8 mouse cellular contexts compared by ENCODE assay signal in the genomic region with DNA sequence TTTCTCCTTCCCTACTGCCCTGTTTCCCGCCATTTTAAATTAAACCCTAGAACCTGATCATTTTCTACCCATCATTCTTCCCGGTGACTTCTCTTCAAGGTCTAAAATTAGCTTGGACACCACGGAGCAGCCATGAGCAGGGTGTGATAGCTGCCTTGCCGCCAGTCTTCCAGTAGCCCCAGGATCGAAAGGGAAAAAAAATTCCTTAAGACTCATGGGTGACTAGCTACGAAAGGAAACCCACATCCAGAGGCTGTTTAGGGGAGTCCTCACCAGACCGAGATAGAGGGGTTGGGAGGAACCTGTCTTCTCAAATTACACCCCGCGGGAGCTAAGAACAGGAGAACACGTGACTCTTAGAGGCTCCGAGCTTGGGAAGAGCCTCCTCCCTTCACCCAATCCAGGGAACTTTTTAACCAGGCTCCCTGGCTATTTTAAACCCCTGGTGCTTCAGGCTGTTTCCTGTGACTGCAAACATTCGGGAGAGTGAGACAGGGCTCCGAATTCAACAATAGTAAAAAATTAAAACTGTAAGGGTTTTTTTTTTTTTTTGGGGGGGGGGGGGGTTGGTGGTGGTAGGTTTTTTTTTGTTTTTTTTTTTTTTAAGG. TPM values are rescaled to one million over a fixed set of nuclear protein-coding genes. Genes with fewer than 3 reads are reported as not detected.
DNase-seq lines count a peak whose midpoint lies in the region; ATAC-seq lines count a peak whose summit lies in the region.

No protein-coding gene starts in this region.

- no peak overlapping the region for H3K27ac ChIP-seq in forebrain, embryonic 13.5 days
- no peak overlapping the region for H3K27ac ChIP-seq in hindbrain, embryonic 13.5 days
- H3K27ac ChIP-seq in midbrain, embryonic 15.5 days: no peak overlapping the region

- WGBS in forebrain, embryonic 13.5 days: 1% methylated on average over 13 of the region's 13 CpGs
- WGBS in hindbrain, embryonic 13.5 days: 2% methylated on average over 13 of the region's 13 CpGs
- WGBS in midbrain, embryonic 15.5 days: 2% methylated on average over 13 of the region's 13 CpGs

- H3K4me2 ChIP-seq in forebrain, embryonic 13.5 days: peak overlapping the region; percentile 60
- peak overlapping the region; percentile 51 for H3K4me2 ChIP-seq in hindbrain, embryonic 13.5 days
- peak overlapping the region; percentile 62 for H3K4me2 ChIP-seq in midbrain, embryonic 15.5 days

- peaks cover 7% of the 10 kb centered on the region; the same call in 1 of the 2 replicates for H3K4me1 ChIP-seq in forebrain, embryonic 13.5 days
- 0 out of 2 replicates have a peak, but pooled peaks cover 6% of the 10 kb centered on the region for H3K4me1 ChIP-seq in hindbrain, embryonic 13.5 days (replicated peaks)
- peaks cover 5% of the 10 kb centered on the region; the same call in 1 of the 2 replicates for H3K4me1 ChIP-seq in midbrain, embryonic 15.5 days

- ATAC-seq in forebrain, embryonic 13.5 days: peak; percentile 69; the same call in 1 of the 2 replicates
- no peak for ATAC-seq in hindbrain, embryonic 13.5 days (ENCODE audit: low FRiP score)
- no peak for ATAC-seq in midbrain, embryonic 15.5 days (replicated peaks)

- H3K27me3 ChIP-seq in forebrain, embryonic 13.5 days: no peaks in the 10 kb centered on the region
- H3K27me3 ChIP-seq in hindbrain, embryonic 13.5 days: 0 out of 2 replicates have a peak, but pooled peaks cover 6% of the 10 kb centered on the region
- no peaks in the 10 kb centered on the region for H3K27me3 ChIP-seq in midbrain, embryonic 15.5 days (replicated peaks)

- peak overlapping the region; percentile 37; the same call in 1 of the 2 replicates for H3K9ac ChIP-seq in forebrain, embryonic 13.5 days
- H3K9ac ChIP-seq in hindbrain, embryonic 13.5 days: peak overlapping the region; percentile 56
- peak overlapping the region; percentile 37 for H3K9ac ChIP-seq in midbrain, embryonic 15.5 days

- no peaks in the 10 kb centered on the region for H3K9me3 ChIP-seq in forebrain, embryonic 13.5 days (replicated peaks)
- H3K9me3 ChIP-seq in hindbrain, embryonic 13.5 days: no peaks in the 10 kb centered on the region
- no peaks in the 10 kb centered on the region for H3K9me3 ChIP-seq in midbrain, embryonic 15.5 days

- H3K4me3 ChIP-seq in forebrain, embryonic 13.5 days: peak overlapping the region; percentile 33
- H3K4me3 ChIP-seq in hindbrain, embryonic 13.5 days: peak overlapping the region; percentile 31
- peak overlapping the region; percentile 35 for H3K4me3 ChIP-seq in midbrain, embryonic 15.5 days

- peak; percentile 87 for DNase-seq in 3T3-L1 (ENCODE audit: low read depth, low spot score)
- peak; percentile 55 for DNase-seq in Muller cell, postnatal 12 days (ENCODE audit: inconsistent ontology term)
- DNase-seq in liver: peak; percentile 53
- no peak for DNase-seq in layer of hippocampus, postnatal 25 days (ENCODE audit: extremely low spot score in 1 of 2, low spot score in 1 of 2)
- DNase-seq in layer of hippocampus, postnatal 14 days (ENCODE audit: low spot score in 2 of 2): no peak

- no peaks in the 10 kb centered on the region for H3K36me3 ChIP-seq in forebrain, embryonic 13.5 days (ENCODE audit: poor library complexity, severe bottlenecking)
- no peaks in the 10 kb centered on the region for H3K36me3 ChIP-seq in hindbrain, embryonic 13.5 days
- H3K36me3 ChIP-seq in midbrain, embryonic 15.5 days (replicated peaks): no peaks in the 10 kb centered on the region

RNA-seq across cellular contexts. Expression of gene Gcnt2, which starts 5.0 kb away (rescaled TPM):
- 2.8 and 3.1 TPM in 2 replicates for polyA plus RNA-seq in forebrain, embryonic 13.5 days (2015; fragmentation: Nextera tagmentation; extraction: Ambion mirVana)
- polyA plus RNA-seq in hindbrain, embryonic 13.5 days (2015; fragmentation: Nextera tagmentation; extraction: Ambion mirVana): 4.5 and 6.4 TPM in 2 replicates
- 3.6 and 3.7 TPM in 2 replicates for polyA plus RNA-seq in midbrain, embryonic 15.5 days (2015; fragmentation: Nextera tagmentation; extraction: Ambion mirVana)
- total RNA-seq in layer of hippocampus, postnatal 25 days (2021): 10 to 100 TPM; 17.0 to 17.5 TPM
- total RNA-seq in layer of hippocampus, postnatal 14 days (2021): 10 to 100 TPM; 13.9 to 14.1 TPM

Comparison
In these comparisons a context has a peak if more than half of its experiments do, and no peak if none do; other contexts are left out.
1. DNase-seq: peak in 3T3-L1 (single experiment), Muller cell, postnatal 12 days (single experiment) and liver (single experiment); none in layer of hippocampus, postnatal 25 days (0 of 2) and layer of hippocampus, postnatal 14 days (0 of 2).
2. Peak in every context shown above with its lines, with median percentiles within 50 percentile points of each other: H3K4me2 ChIP-seq, H3K4me3 ChIP-seq and H3K9ac ChIP-seq.